Mouse (Mus musculus) ovary, adult 10 weeks (tissue): ENCODE measurements around the gene Gm4175. TPM values are rescaled to one million over a fixed set of nuclear protein-coding genes. Genes with fewer than 3 reads are reported as not detected.

ENCODE experiments used
- polyA plus RNA-seq: library from polyadenylated mRNA; stranded (reverse); fragments of 350-450 nt; fragmentation: Illumina TruSeq; extraction: RNeasy Lipid Tissue Mini Kit (QIAGEN cat#74804); gene quantifications from one replicate; pipeline ENCODE4 v1.2.3, GENCODE M21; 2014

Gm4175 gene
- not detected for polyA plus RNA-seq

DNA sequence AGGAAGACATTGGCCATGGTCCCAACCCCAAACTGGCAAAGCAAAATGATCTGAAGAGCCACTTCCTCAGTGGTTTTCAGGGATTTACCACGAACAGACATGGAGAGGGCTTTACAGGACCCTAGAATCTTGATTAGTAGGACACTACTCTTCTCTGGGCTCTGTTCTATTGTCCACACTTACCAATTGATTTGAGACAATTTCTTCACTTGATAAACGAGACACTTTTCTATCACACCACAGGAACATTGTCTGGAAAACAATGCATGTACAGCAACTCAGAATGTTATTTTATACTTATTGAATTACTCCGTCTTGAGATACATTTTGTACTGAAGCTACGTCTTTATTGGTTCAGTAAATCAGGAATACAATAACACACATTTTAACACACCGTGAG lies at the start of gene Gm4175:
TSS of gene Gm4175 (minus strand) at position 101 of the 400 bp plus-strand sequence.

GRCm38 (mm10) chr7:21796628-21797027 lies 35.4 kb upstream of the Gm4175 start, which contains the start of gene Gm4177:
Gene Gm4177 (minus strand): TSS chr7:21796728.

Other genes with a start within 250 kb of the Gm4175 start
- not detected for gene Vmn1r130, start 249.7 kb downstream of the Gm4175 start, polyA plus RNA-seq
- gene Vmn1r131, start 215.4 kb downstream of the Gm4175 start, polyA plus RNA-seq: not detected
- gene Vmn1r132, start 147.4 kb downstream of the Gm4175 start, polyA plus RNA-seq: not detected
- gene Gm4177, start 35.3 kb upstream of the Gm4175 start, polyA plus RNA-seq: not detected
- gene Vmn1r135, start 70.9 kb upstream of the Gm4175 start, polyA plus RNA-seq: not detected
- gene Gm5725, start 82.8 kb upstream of the Gm4175 start, polyA plus RNA-seq: not detected
- not detected for gene Gm5891, start 159.8 kb upstream of the Gm4175 start, polyA plus RNA-seq
- not detected for gene Vmn1r137, start 233.1 kb upstream of the Gm4175 start, polyA plus RNA-seq